ENCODE assay signal across 21 mouse cellular contexts in genomic region chr3:129523456-129524143, GRCm38 (mm10). TPM values are rescaled to one million over a fixed set of nuclear protein-coding genes. Genes with fewer than 3 reads are reported as not detected.
DNase-seq lines count a peak whose midpoint lies in the region; ATAC-seq and TF ChIP-seq lines count a peak whose summit lies in the region.
"Had no signal": no experiment of that assay in that cellular context is flagged by ENCODE, and none has a peak within 500 bp of the region (broad histone marks: within the 10 kb centered on the region; RNA-seq: fewer than 3 reads in every experiment).

No protein-coding gene starts in this region.

- no peaks in the 10 kb centered on the region for H3K27me3 ChIP-seq in CH12.LX (replicated peaks)
- H3K27me3 ChIP-seq: embryonic facial prominence, embryonic 13.5 days; forebrain, embryonic 12.5 days; heart, embryonic 12.5 days; hindbrain, embryonic 15.5 days; Patski had no signal

- peaks cover 0 to 9% of the 10 kb centered on the region in 2 experiments; a peak in 2 of 4 replicates for H3K4me1 ChIP-seq in CH12.LX (ENCODE audit: control insufficient read depth in 1 of 2, insufficient read depth in 2 of 2)
- H3K4me1 ChIP-seq: embryonic facial prominence, embryonic 13.5 days; forebrain, embryonic 12.5 days; heart, embryonic 12.5 days; hindbrain, embryonic 15.5 days had no signal

- H3K9ac ChIP-seq in CH12.LX (ENCODE audit: insufficient read depth, low read depth): no peak overlapping the region
- H3K9ac ChIP-seq: embryonic facial prominence, embryonic 13.5 days; forebrain, embryonic 12.5 days; heart, embryonic 12.5 days; hindbrain, embryonic 15.5 days had no signal

- ATAC-seq in granulocyte monocyte progenitor cell, adult 5-6 weeks (replicated peaks; ENCODE audit: poor library complexity, severe bottlenecking): peak; percentile 97
- ATAC-seq in neutrophil, adult 5-6 weeks (ENCODE audit: extremely low read depth, insufficient number of reproducible peaks, low FRiP score, poor library complexity, severe bottlenecking): 0 out of 2 replicates have a peak, but pooled peaks have one; percentile 23
- ATAC-seq: activated CD4-positive, CD25-positive, alpha-beta regulatory T cell, adult 4 months; CD4-positive, CD25-positive, alpha-beta regulatory T cell, adult 4 months; forebrain, embryonic 16.5 days; Patski had no signal

- no peak for TF ChIP-seq POLR2A in CH12.LX (IDR thresholded peaks at IDR 0.05; ENCODE audit: low read depth, low read length)

- H3K4me3 ChIP-seq in CH12.LX (replicated peaks in 1 of 3; ENCODE audit: low read depth in 2 of 3, low read length in 2 of 3, poor library complexity in 1 of 3): no peak overlapping the region
- H3K4me3 ChIP-seq: embryonic facial prominence, embryonic 13.5 days; forebrain, embryonic 12.5 days; heart, adult 2 months; heart, embryonic 12.5 days; hindbrain, embryonic 15.5 days had no signal

- no peak overlapping the region for H3K27ac ChIP-seq in CH12.LX (ENCODE audit: insufficient read depth, low read depth)
- H3K27ac ChIP-seq: embryonic facial prominence, embryonic 13.5 days; forebrain, embryonic 12.5 days; heart, adult 2 months; hindbrain, embryonic 15.5 days had no signal

- H3K79me2 ChIP-seq in CH12.LX (replicated peaks; ENCODE audit: control insufficient read depth, extremely low read depth, insufficient read depth, poor library complexity, severe bottlenecking): no peaks in the 10 kb centered on the region

- no peak for TF ChIP-seq EP300 in CH12.LX (IDR thresholded peaks at IDR 0.05; ENCODE audit: low read length)

- H3K9me3 ChIP-seq in CH12.LX (replicated peaks; ENCODE audit: low read length): no peaks in the 10 kb centered on the region
- H3K9me3 ChIP-seq: embryonic facial prominence, embryonic 13.5 days; forebrain, embryonic 12.5 days; heart, embryonic 12.5 days; hindbrain, embryonic 15.5 days had no signal

- DNase-seq in A20 (ENCODE audit: low read depth, low spot score): peak; percentile 57
- peak; percentile 37 for DNase-seq in CH12.LX (ENCODE audit: extremely low read depth)
- DNase-seq in thymus, postnatal 4 days: no peak
- DNase-seq in gastrocnemius, adult 8-10 months (ENCODE audit: low spot score in 2 of 2): no peak
- no peak for DNase-seq in gastrocnemius, adult 18-20 months (ENCODE audit: low spot score)
- DNase-seq: adrenal gland, postnatal 14 days; cerebellum, adult 11-12 months; cerebellum, adult 9-10 months; cerebellum, postnatal 25 days; gastrocnemius, postnatal 36 days; heart, adult 2 months had no signal

- dilution Hi-C loops in CH12.LX (cut with MboI; ENCODE audit: extremely low pct_ligation_motif_present, extremely low pct_unique_long_range_greater_than_20kb, low sequenced_read_pairs): no loop called here

- no peak overlapping the region for H3K4me2 ChIP-seq in CH12.LX (ENCODE audit: insufficient read depth, low read depth, poor library complexity, severe bottlenecking)
- H3K4me2 ChIP-seq: embryonic facial prominence, embryonic 13.5 days; forebrain, embryonic 12.5 days; heart, embryonic 12.5 days; hindbrain, embryonic 15.5 days had no signal

- H3K36me3 ChIP-seq in CH12.LX (replicated peaks in 1 of 2; ENCODE audit: control insufficient read depth in 1 of 2, insufficient read depth in 1 of 2, low read length in 1 of 2): no peaks in the 10 kb centered on the region
- H3K36me3 ChIP-seq: embryonic facial prominence, embryonic 13.5 days; forebrain, embryonic 12.5 days; heart, embryonic 12.5 days; hindbrain, embryonic 15.5 days had no signal

- TF ChIP-seq CTCF in CH12.LX (conservative IDR thresholded peaks at IDR 0.05 in 1 of 2, IDR thresholded peaks at IDR 0.05 in 1 of 2; ENCODE audit: low read depth in 2 of 2, low read length in 2 of 2): no peak

- in situ Hi-C loops in CH12.LX (cut with MboI; ENCODE audit: low pct_ligation_motif_present, low pct_unique_long_range_greater_than_20kb, low sequenced_read_pairs): no loop called here

- TF ChIP-seq RAD21 in CH12.LX (IDR thresholded peaks at IDR 0.05; ENCODE audit: low read depth, low read length): no peak

TF ChIP-seq in CH12.LX, 34 proteins besides CTCF, POLR2A, EP300 and RAD21:
- TF ChIP-seq IRF4 (IDR thresholded peaks at IDR 0.05; ENCODE audit: low read depth, low read length) (peak; percentile 32; the same call in 1 of the 2 replicates), ZC3H11A (IDR thresholded peaks at IDR 0.05; ENCODE audit: low read depth, low read length) (no peak), SMC3 (IDR thresholded peaks at IDR 0.05; ENCODE audit: low read depth, low read length) (no peak), MAFK (IDR thresholded peaks at IDR 0.05; ENCODE audit: insufficient replicate concordance, low read length) (no peak), TBP (conservative IDR thresholded peaks at IDR 0.05; ENCODE audit: low read depth, low read length) (0 out of 2 replicates have a peak, but pooled peaks have one; percentile 13)

RNA-seq across cellular contexts. Expression of gene Elovl6, which starts 8.6 kb away (rescaled TPM):
- total RNA-seq in CH12.LX (2012; rRNA removed) (1.7 and 2.1 TPM in 2 replicates), CH12.LX (2014; rRNA removed) (6.1 and 6.8 TPM in 2 replicates)
- polyA plus RNA-seq in CH12.LX (2012; ENCODE audit: insufficient read length, low read depth): 4.7 and 6.0 TPM in 2 replicates
- 24.6 and 31.6 TPM in 2 replicates for total RNA-seq in granulocyte monocyte progenitor cell, adult 5-6 weeks (2014; fragmentation: Nextera tagmentation)
- total RNA-seq in granulocyte monocyte progenitor cell, adult 5-6 weeks (2017): 10.9 and 13.2 TPM in 2 replicates
- total RNA-seq in neutrophil, adult 5-6 weeks (2017): 1.4 and 1.7 TPM in 2 replicates
- total RNA-seq in gastrocnemius, adult 8-10 months (2022): under 1 TPM; 0.19 to 0.75 (median 0.31) TPM
- total RNA-seq in gastrocnemius, adult 18-20 months (2021): under 1 TPM; 0.39 to 0.62 TPM

Comparison
In these comparisons a context has a peak if more than half of its experiments do, and no peak if none do; other contexts are left out.
1. DNase-seq: peak in A20 (single experiment) and CH12.LX (single experiment); none in thymus, postnatal 4 days (single experiment), gastrocnemius, adult 8-10 months (0 of 2) and gastrocnemius, adult 18-20 months (single experiment).